Mouse (Mus musculus) cerebellum, postnatal 36 days (tissue): ENCODE data around the gene Hint3.

Experiments used
- DNase-seq, 2 experiments: peaks; one replicate each; pipeline ENCODE4 v3.0.0; 2021 to 2022; ENCODE audit warnings: mixed read lengths in 2 of 2

Gene Hint3

GRCm38 (mm10) chr10:30585691-30586090 is 43.7 kb downstream of the Hint3 start:
- DNase-seq = no peak

GRCm38 (mm10) chr10:30577670-30578280 is 51.7 kb downstream of the Hint3 start:
- no peak for DNase-seq

GRCm38 (mm10) chr10:30566364-30566763 is 63.1 kb downstream of the Hint3 start:
- DNase-seq = no peak

GRCm38 (mm10) chr10:30564651-30565050 is 64.8 kb downstream of the Hint3 start:
- no peak for DNase-seq
